Mouse (Mus musculus) thymus, adult 2 months (tissue): ENCODE results near the gene Swi5.

Experiments used
- CTCF ChIP-seq: fragments of 200-500 bp; IDR thresholded peaks from 2 replicates; pipeline ENCODE4 v1.5.1; 2012; ENCODE audit warnings: mild to moderate bottlenecking, control low read depth, low read length, moderate library complexity, borderline replicate concordance; ENCODE audit not compliant: control insufficient read depth, poor library complexity, insufficient read depth; ENCODE audit errors: extremely low read depth
- POLR2A ChIP-seq: fragments of 200-500 bp; IDR thresholded peaks from 2 replicates; pipeline ENCODE4 v1.6.1; 2012; ENCODE audit warnings: mild to moderate bottlenecking, low read length, control low read depth, moderate library complexity; ENCODE audit not compliant: control insufficient read depth, poor library complexity, insufficient read depth; ENCODE audit errors: extremely low read depth

- TF ChIP-seq CTCF (no peak), POLR2A (no peak)
These were observed 49.0 kb downstream of the Swi5 start for GRCm38 (mm10) chr2:32238708-32239435.
